Mouse (Mus musculus): ENCODE measurements around the gene Ppp4r4. TPM values are rescaled to one million over a fixed set of nuclear protein-coding genes. Genes with fewer than 3 reads are reported as not detected.
"Not testable (repeated sequence)": the region's sequence is repeated elsewhere in the genome, so short reads cannot be mapped to it uniquely, and the experiment has no call there.

Ppp4r4 gene
- total RNA-seq, 1 experiment from 2014 or later, result 0.12 TPM

DNA sequence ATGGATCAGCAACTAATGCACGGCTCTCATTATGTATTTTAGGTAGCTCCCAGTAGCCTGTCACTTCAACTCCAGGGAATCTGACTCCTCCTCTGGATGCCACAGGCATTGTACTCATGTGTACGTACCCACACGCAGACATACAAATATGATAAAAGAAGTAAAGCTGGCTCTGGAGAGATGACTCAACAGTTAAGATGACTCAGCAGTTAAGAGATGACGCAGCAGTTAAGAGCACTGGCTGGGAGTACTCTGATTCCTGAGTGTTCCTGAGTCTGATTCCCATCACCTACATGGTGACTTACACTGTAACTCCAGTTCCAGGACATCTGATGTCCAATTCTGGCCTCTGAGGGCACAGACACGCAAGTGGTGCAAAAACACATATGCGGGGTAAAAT is 13.4 kb upstream of the Ppp4r4 start:
- ATAC-seq (ENCODE audit: extremely low read depth, insufficient number of reproducible peaks, low FRiP score, poor library complexity, severe bottlenecking), result no peak

- ATAC-seq (ENCODE audit: extremely low read depth, insufficient number of reproducible peaks, low FRiP score, poor library complexity, severe bottlenecking), result no peak
Measured at GRCm38 (mm10) chr12:103530596-103530995, 1.5 kb upstream of the Ppp4r4 start.

- no peak for ATAC-seq (ENCODE audit: extremely low read depth, insufficient number of reproducible peaks, low FRiP score, poor library complexity, severe bottlenecking)
Measured at GRCm38 (mm10) chr12:103532649-103533395, 739 bp downstream of the Ppp4r4 start.

DNA sequence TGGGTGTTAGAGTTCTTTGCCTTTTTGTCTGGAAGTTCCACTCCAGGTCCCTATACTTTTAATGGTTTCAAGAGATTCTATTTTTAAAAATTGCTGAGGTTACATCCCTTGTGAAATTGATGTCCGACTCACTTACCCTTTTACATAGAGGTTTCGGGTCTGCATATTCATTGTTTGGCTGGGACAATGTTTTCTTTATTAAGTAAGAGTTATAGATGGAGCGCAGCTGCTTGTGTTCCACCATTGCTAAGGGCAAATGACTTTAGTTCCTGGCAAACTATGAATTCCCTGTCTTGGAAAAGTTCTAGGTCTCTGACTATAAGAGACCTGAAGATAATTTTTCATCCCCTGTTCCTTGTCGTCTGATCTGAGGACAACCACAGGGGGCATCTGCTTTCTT is 8.3 kb downstream of the Ppp4r4 start:
- no peak for ATAC-seq (ENCODE audit: extremely low read depth, insufficient number of reproducible peaks, low FRiP score, poor library complexity, severe bottlenecking)

DNA sequence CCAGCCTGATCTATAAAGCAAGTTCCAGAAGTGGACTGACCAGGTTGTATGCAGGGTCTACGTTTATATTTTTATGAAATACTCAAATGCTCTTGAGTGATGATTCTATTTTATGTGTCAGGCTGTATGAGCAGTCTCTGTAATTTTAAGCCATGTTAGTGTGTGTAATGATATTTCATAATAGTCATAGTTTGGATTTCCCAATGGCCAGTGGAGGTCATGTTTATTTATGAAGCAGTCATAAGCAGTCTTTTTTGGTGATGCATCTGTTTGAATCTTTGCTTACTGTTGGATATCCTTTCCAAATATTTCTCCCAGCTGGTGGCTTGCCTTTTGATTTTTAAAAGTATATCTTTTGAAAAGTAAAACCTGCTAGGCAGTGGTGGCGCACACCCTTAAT is 11.3 kb downstream of the Ppp4r4 start:
- ATAC-seq (ENCODE audit: extremely low read depth, insufficient number of reproducible peaks, low FRiP score, poor library complexity, severe bottlenecking), result no peak

DNA sequence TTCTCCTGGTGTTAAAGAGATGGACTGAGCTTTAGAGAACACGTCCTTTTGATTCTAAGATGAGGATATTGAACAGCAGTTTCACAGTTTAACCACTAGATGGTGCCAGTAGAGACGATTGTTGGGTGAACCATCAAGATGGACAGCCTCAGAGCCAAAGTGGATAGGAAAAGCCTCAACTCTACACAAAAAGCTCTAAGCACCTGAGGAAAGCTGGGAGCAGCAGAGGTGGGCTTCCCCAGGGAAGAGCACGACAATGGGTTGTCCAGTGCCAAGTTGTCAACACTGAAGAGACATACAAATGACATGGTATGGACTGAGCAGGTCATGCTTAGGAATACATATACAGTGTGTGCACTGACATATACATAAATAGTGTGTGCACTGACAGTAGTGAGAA is 12.1 kb downstream of the Ppp4r4 start:
- ATAC-seq (ENCODE audit: extremely low read depth, insufficient number of reproducible peaks, low FRiP score, poor library complexity, severe bottlenecking), result peak; percentile 36; the same call in 1 of the 2 replicates

DNA sequence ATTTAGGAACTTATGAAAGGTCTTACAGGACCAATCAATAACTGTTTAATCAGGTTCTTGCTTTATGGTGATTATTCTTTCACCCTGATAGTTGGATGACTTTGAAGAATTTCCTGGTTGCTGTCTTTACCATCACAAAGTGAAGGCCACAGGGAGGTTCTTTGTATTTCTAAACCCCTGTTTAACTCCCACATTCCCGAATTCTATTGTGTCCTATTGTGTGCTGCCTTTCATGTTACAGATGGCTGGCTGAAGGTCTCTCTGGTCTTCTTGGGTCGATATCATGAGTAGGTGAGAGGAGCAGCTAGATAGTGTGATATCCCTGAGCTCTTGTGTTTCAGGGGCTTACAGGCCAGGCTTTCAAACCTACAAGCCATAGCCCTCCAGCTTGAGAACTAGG is 15.4 kb downstream of the Ppp4r4 start:
- ATAC-seq (ENCODE audit: extremely low read depth, insufficient number of reproducible peaks, low FRiP score, poor library complexity, severe bottlenecking), result no peak

GRCm38 (mm10) chr12:103548526-103548925 is 16.4 kb downstream of the Ppp4r4 start:
- no peak for ATAC-seq (ENCODE audit: extremely low read depth, insufficient number of reproducible peaks, low FRiP score, poor library complexity, severe bottlenecking)

DNA sequence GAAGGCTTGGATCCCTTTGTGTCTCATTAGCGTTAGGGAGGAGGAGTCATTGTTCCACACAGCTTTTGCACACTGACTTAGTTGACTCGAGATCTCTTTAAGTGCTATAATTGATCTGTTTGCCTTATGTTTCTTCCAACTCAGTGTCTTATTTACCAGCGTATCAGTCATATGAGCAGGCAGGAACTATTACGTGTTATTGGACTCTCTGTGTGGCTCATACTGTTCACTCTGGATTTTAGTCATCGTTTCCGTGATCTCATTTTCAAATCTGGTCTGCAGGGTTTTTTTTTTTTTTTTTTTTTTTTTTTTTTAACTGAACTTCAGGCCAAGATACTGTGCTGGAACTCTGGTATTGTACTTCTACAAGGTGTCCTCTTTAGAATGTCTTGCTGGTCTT is 18.0 kb downstream of the Ppp4r4 start:
- ATAC-seq (ENCODE audit: extremely low read depth, insufficient number of reproducible peaks, low FRiP score, poor library complexity, severe bottlenecking), result no peak

DNA sequence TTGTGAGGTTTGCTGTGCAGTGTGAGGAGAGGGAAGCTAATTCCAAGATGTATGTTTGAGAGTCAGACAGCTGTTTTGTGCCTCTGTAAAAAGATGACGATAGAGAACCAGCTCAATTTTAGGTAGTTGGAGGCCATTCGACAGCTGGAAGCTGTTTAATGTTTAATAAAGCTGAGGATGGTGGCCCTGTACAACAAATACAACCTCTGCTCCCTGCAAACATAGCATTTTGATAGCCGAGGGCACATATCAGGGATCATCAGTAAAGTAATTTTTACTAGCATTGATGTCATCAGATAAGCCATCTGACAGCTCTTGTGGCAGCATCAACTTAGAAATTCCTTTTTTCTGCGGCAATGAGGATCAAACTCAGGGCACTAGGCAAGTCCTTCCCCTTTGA is 19.3 kb downstream of the Ppp4r4 start:
- no peak for ATAC-seq (ENCODE audit: extremely low read depth, insufficient number of reproducible peaks, low FRiP score, poor library complexity, severe bottlenecking)

DNA sequence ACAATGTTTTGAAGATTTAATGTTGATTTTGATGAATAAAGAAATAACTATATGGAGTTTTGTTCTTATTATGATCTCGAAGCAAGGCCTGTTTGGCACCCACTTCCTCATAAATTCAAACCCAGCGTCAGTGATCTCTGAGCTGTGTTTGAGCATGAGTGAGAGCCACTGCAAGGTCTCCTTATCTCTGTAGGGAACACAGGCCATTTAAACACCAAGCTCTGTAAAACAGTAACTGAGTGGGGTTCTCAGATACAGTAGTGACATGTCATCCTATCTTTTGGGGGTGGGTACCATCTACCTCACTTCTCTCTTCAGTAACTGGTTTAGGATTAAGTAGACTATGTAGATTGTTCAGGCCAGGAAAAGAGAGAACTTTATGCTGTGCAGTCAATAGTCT is 20.4 kb downstream of the Ppp4r4 start:
- ATAC-seq (ENCODE audit: extremely low read depth, insufficient number of reproducible peaks, low FRiP score, poor library complexity, severe bottlenecking), result no peak

DNA sequence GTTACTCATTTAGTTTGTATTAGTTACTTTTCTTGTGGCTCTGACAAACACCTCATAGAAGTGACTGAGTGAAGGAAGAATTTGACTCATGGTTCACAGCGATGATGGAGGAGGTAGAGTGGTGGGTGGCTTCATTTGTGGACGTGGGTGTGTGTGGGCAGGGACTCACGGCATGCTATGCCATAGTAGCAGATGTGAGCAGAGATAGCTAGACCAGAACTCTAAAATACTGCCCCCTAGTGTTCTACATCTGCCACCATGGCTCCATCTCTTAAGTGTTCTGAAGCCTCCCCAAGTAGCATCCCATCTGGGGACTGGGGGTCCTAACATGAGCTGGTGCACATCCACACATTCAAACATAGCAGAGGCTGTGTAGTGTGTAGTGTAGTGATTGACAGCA is 21.4 kb downstream of the Ppp4r4 start:
- ATAC-seq (ENCODE audit: extremely low read depth, insufficient number of reproducible peaks, low FRiP score, poor library complexity, severe bottlenecking), result no peak

DNA sequence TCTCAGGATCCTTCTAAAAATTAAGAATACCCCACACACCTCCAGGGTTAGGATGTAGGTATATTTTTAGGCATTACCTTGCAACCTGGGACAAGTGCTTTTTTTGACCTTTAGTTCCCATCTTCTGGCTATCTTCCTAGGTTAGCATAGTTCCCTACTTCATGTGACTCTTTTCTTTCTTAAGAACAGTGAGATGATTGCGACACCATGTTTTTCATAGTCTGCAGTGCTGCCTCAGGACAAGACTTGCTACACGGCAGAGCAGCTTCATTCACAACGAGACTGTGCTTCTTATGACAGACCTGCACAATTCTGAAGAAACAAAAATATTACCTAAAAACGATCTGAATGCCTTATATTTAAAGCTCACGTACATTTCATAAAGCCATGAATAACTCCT is 24.8 kb downstream of the Ppp4r4 start:
- ATAC-seq (ENCODE audit: extremely low read depth, insufficient number of reproducible peaks, low FRiP score, poor library complexity, severe bottlenecking), result no peak

DNA sequence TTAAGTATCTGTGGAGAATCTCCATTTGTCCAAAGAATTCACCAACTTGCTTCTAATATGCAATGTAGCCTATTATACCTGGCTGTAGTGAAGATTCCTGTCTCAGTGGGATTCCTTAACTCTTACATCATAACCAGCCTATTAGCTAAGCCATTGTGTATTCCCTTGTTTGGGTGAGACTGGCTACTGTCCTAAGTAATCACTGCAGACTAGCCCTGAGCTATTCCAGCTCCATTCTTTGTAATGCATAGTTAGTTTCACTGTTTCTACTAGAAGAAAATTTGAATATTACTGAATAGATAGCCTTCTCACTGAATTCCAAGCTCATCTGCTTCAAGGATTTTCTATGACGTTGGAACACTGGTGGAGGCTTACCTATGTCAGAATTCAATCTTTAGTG is 32.6 kb downstream of the Ppp4r4 start:
- ATAC-seq (ENCODE audit: extremely low read depth, insufficient number of reproducible peaks, low FRiP score, poor library complexity, severe bottlenecking), result no peak

DNA sequence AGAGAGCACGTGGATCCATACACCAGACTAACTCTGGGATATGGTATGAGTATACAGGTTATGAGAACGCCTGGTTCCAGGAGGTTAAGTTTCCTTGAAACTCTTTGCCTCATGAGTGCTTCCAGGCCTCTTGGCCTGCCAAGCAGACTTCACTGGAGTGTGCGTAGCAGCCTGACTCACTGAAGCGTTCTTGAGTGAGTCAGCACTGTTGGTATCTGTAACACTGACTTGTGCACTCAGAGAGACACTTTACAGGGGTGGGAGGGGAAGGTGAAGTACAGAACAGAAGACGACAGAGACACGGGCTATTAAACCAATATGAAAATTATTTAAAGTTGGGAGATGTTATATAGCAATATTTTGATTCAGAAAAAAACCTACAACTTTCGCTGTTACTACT is 33.1 kb downstream of the Ppp4r4 start:
- no peak for ATAC-seq (ENCODE audit: extremely low read depth, insufficient number of reproducible peaks, low FRiP score, poor library complexity, severe bottlenecking)

DNA sequence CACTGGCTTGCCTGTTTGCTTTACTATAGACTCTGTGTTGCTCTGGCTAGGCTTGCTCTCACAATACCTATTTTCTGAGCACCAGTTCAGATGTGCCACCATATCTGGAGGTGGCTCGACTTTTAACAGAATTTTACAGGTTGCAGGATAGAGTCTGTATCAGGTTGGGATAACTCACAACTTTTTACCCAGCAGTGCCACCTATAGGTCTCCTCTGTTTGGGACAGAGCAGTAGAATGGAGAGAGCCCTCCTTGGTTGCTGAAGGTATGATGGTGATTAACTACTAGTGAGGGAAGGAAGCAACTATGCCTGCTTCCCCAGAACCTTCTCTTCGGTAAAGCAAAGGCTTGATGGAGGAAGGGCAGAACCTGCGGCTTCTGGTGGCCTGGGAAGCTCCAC is 35.0 kb downstream of the Ppp4r4 start:
- no peak for ATAC-seq (ENCODE audit: extremely low read depth, insufficient number of reproducible peaks, low FRiP score, poor library complexity, severe bottlenecking)

- ATAC-seq (ENCODE audit: extremely low read depth, insufficient number of reproducible peaks, low FRiP score, poor library complexity, severe bottlenecking), result no peak
Measured at GRCm38 (mm10) chr12:103569690-103570089, 37.6 kb downstream of the Ppp4r4 start.

DNA sequence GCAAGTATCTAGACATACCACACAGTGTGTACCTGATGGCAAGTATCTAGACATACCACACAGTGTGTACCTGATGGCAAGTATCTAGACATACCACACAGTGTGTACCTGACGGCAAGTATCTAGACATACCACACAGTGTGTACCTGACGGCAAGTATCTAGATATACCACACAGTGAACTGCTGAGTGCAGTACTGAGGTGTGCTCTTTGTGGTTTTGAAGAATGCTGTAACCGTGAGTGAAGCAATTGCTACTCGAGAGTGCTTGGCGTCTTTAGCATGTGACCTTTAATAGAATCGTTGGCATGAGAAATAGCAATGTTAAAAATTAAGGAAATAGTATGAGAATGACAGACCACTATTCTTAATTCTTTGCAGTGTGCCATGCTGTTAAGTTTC is 46.1 kb downstream of the Ppp4r4 start:
- not testable (repeated sequence) for ATAC-seq (ENCODE audit: extremely low read depth, insufficient number of reproducible peaks, low FRiP score, poor library complexity, severe bottlenecking)

GRCm38 (mm10) chr12:103583771-103584170 is 51.7 kb downstream of the Ppp4r4 start:
- ATAC-seq (ENCODE audit: extremely low read depth, insufficient number of reproducible peaks, low FRiP score, poor library complexity, severe bottlenecking), result no peak

DNA sequence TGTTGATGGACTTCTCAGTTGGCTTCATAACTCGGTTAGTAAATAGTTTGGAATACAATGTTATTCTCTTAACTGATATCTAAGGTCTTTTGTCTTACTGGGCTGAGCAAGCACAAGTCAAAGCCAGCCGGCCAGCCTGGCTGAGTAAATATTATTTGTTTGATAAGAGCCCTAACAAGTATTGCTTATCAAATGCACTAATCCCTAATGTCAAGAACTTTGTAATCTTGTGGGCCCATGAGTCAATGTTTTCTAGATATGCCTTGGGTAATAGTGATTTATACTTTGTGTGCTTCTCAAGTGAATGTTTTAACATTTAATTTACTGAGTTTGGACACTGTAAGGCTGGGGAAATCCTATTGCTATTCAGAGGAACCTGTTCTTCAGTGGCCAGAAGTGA is 66.3 kb downstream of the Ppp4r4 start:
- no peak for ATAC-seq (ENCODE audit: extremely low read depth, insufficient number of reproducible peaks, low FRiP score, poor library complexity, severe bottlenecking)

DNA sequence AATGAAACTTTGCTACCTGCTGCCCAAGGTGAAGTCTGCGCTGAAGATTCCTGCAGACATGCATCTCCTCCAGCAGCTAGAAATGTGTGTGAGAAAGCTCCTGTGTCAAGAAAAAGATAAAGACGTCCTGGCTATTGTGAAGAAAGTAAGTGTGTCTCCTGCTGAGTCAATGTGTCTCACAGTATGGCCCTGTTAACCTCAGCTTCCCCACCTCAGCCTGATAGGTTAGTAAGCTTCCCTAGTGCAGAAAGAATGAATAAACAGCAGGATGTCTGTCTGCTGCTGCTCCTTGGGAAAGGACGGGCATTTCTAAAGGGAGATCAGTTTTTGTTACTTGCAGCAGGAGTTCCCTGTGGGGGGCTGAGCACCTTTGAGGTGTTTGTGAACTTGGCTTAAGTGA is 68.3 kb downstream of the Ppp4r4 start:
- no peak for ATAC-seq (ENCODE audit: extremely low read depth, insufficient number of reproducible peaks, low FRiP score, poor library complexity, severe bottlenecking)
